In genomic region chr10:80387522-80387959, GRCm38 (mm10) we compare ENCODE assay signal across 8 mouse cellular contexts. TPM values are rescaled to one million over a fixed set of nuclear protein-coding genes. Genes with fewer than 3 reads are reported as not detected.
DNase-seq lines count a peak whose midpoint lies in the region; ATAC-seq and TF ChIP-seq lines count a peak whose summit lies in the region.

Gene Mex3d, minus strand, starts transcription at chr10:80387659.

- TF ChIP-seq EP300 in heart, postnatal 0 days (IDR thresholded peaks at IDR 0.05; ENCODE audit: low read depth): no peak

- peak within 1 kb of the TSS; percentile 80 for H3K4me3 ChIP-seq in bone marrow macrophage, adult 2 months (ENCODE audit: insufficient read depth, low read length)
- H3K4me3 ChIP-seq in forebrain, embryonic 10.5 days: peak within 1 kb of the TSS; percentile 95
- peak within 1 kb of the TSS; percentile 65 for H3K4me3 ChIP-seq in heart, postnatal 0 days (ENCODE audit: low read depth, low read length)
- H3K4me3 ChIP-seq in neural tube, embryonic 15.5 days (replicated peaks): peak within 1 kb of the TSS; percentile 59

- H3K9ac ChIP-seq in heart, postnatal 0 days (replicated peaks; ENCODE audit: low read depth, low read length): peak within 1 kb of the TSS; percentile 90
- peak within 1 kb of the TSS; percentile 98 for H3K9ac ChIP-seq in neural tube, embryonic 15.5 days (replicated peaks)

- H3K36me3 ChIP-seq in forebrain, embryonic 10.5 days (replicated peaks): peaks cover 62% of the 10 kb centered on the region
- H3K36me3 ChIP-seq in heart, postnatal 0 days (replicated peaks; ENCODE audit: control insufficient read depth, insufficient read depth, low read length): peaks cover 23% of the 10 kb centered on the region
- peaks cover 32% of the 10 kb centered on the region for H3K36me3 ChIP-seq in neural tube, embryonic 15.5 days

- H3K27ac ChIP-seq in bone marrow macrophage, adult 2 months (ENCODE audit: insufficient read depth, low read depth, low read length): peak within 1 kb of the TSS; percentile 29
- H3K27ac ChIP-seq in forebrain, embryonic 10.5 days: peak within 1 kb of the TSS; percentile 95
- H3K27ac ChIP-seq in heart, postnatal 0 days (ENCODE audit: low read depth): peak within 1 kb of the TSS; percentile 79
- peak within 1 kb of the TSS; percentile 92 for H3K27ac ChIP-seq in neural tube, embryonic 15.5 days (replicated peaks)

- peak; percentile 96 for DNase-seq in CD4-positive, CD25-positive, alpha-beta regulatory T cell, adult 2 months (ENCODE audit: low read depth, low spot score)
- peak; percentile 88 for DNase-seq in forebrain, embryonic 10.5 days (ENCODE audit: extremely low spot score, low spot score)
- DNase-seq in heart, postnatal 0 days (ENCODE audit: low spot score): peak; percentile 86
- peak; percentile 93 to 96 for DNase-seq in kidney, postnatal 4 days
- DNase-seq in lung, adult 18-20 months: peak; percentile 80 to 86
- peak; percentile 97 for DNase-seq in testis, postnatal 10 days (ENCODE audit: low spot score)

- ATAC-seq in heart, postnatal 0 days (ENCODE audit: insufficient read depth, low read depth): peak; percentile 78
- peak; percentile 42 for ATAC-seq in neural tube, embryonic 15.5 days (ENCODE audit: low FRiP score)

- H3K9me3 ChIP-seq in forebrain, embryonic 10.5 days: no peaks in the 10 kb centered on the region
- H3K9me3 ChIP-seq in heart, postnatal 0 days (replicated peaks; ENCODE audit: control insufficient read depth, low read length): no peaks in the 10 kb centered on the region
- no peaks in the 10 kb centered on the region for H3K9me3 ChIP-seq in neural tube, embryonic 15.5 days (replicated peaks)

- TF ChIP-seq POLR2A in bone marrow macrophage, adult 2 months (IDR thresholded peaks at IDR 0.05; ENCODE audit: borderline replicate concordance, low read depth, low read length): no peak

- H3K27me3 ChIP-seq in forebrain, embryonic 10.5 days (ENCODE audit: poor library complexity, severe bottlenecking): no peaks in the 10 kb centered on the region
- no peaks in the 10 kb centered on the region for H3K27me3 ChIP-seq in heart, postnatal 0 days (ENCODE audit: control insufficient read depth, insufficient read depth, low read length)
- H3K27me3 ChIP-seq in neural tube, embryonic 15.5 days (replicated peaks): no peaks in the 10 kb centered on the region

- TF ChIP-seq CTCF in bone marrow macrophage, adult 2 months (IDR thresholded peaks at IDR 0.05; ENCODE audit: low read depth, low read length): no peak
- peak; percentile 15; the same call in 1 of the 2 replicates for TF ChIP-seq CTCF in heart, postnatal 0 days (IDR thresholded peaks at IDR 0.05; ENCODE audit: low read depth)

- peaks cover 25% of the 10 kb centered on the region for H3K4me1 ChIP-seq in bone marrow macrophage, adult 2 months (ENCODE audit: control insufficient read depth, insufficient read depth, low read length)
- peaks cover 53% of the 10 kb centered on the region for H3K4me1 ChIP-seq in forebrain, embryonic 10.5 days
- peaks cover 22% of the 10 kb centered on the region for H3K4me1 ChIP-seq in heart, postnatal 0 days (ENCODE audit: control insufficient read depth, insufficient read depth)
- H3K4me1 ChIP-seq in neural tube, embryonic 15.5 days: peaks cover 39% of the 10 kb centered on the region

- 2% methylated on average over 50 of the region's 61 CpGs for WGBS in forebrain, embryonic 10.5 days
- 2% methylated on average over 12 of the region's 61 CpGs for WGBS in heart, postnatal 0 days
- 0% methylated on average over 19 of the region's 61 CpGs for WGBS in neural tube, embryonic 15.5 days

- peak within 1 kb of the TSS; percentile 94 for H3K4me2 ChIP-seq in heart, postnatal 0 days (ENCODE audit: low read depth, low read length)
- peak within 1 kb of the TSS; percentile 98 for H3K4me2 ChIP-seq in neural tube, embryonic 15.5 days

RNA-seq across cellular contexts. Expression of gene Mex3d, which starts in this region (rescaled TPM):
- 5.8 and 8.3 TPM in 2 replicates for polyA plus RNA-seq in bone marrow macrophage, adult 2 months (2012; ENCODE audit: insufficient read depth, insufficient read length, missing spikeins)
- polyA plus RNA-seq in forebrain, embryonic 10.5 days (2016; fragmentation: Nextera tagmentation; extraction: Ambion mirVana): 6.8 and 7.0 TPM in 2 replicates
- 20.0 and 26.4 TPM in 2 replicates for total RNA-seq in heart, postnatal 0 days (2014; rRNA removed; ENCODE audit: low replicate concordance)
- 2.2 and 2.9 TPM in 2 replicates for polyA plus RNA-seq in heart, postnatal 0 days (2015; fragmentation: Nextera tagmentation; extraction: Ambion mirVana)
- 9.1 and 14.0 TPM in 2 replicates for polyA plus RNA-seq in neural tube, embryonic 15.5 days (2015; fragmentation: Nextera tagmentation; extraction: Ambion mirVana)

Comparison
In these comparisons a context has a peak if more than half of its experiments do, and no peak if none do; other contexts are left out.
1. Peak in every context shown above with its lines: DNase-seq, ATAC-seq, H3K4me3 ChIP-seq and H3K27ac ChIP-seq.
2. H3K27ac ChIP-seq: peak in every context shown above with its lines; median percentile 95 in forebrain, embryonic 10.5 days; 92 in neural tube, embryonic 15.5 days; 79 in heart, postnatal 0 days; 29 in bone marrow macrophage, adult 2 months.